Mouse (Mus musculus) liver, postnatal 0 days (tissue): ENCODE data around the gene Il6st.

ENCODE experiments used
- CTCF ChIP-seq: sonication (generic); IDR thresholded peaks from 2 replicates; pipeline ENCODE4 v1.5.1; 2016; ENCODE audit warnings: antibody characterized with exemption, low read depth
- EP300 ChIP-seq: IDR thresholded peaks from 2 replicates; pipeline ENCODE4 v1.6.1; 2016; ENCODE audit warnings: antibody characterized with exemption, low read depth, mild to moderate bottlenecking

DNA sequence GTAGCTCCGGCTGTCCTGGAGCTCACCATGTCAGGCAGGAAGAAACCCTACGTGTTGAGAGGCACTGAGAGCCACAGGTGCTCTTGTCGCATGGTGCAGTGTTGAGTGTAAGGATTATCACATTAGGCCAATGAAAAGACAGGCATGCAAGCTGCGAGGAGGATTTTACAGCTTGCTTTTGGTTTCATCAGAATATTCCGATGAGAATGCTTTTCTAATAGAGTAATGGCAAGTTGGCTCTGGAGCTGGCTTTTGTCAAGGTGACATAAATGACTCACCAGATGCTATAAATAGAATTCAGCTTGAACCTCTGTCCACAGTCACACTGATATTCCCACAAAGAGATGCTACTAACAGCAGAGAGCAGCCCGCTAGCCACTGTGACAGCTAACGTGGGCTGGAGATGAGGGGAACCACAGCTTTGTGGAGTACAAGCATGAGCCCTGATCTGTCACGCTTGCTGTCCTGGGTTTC lies 38.7 kb upstream of the Il6st start:
- no peak for TF ChIP-seq CTCF
- no peak for TF ChIP-seq EP300
